Mouse (Mus musculus) midbrain, embryonic 13.5 days (tissue): ENCODE results near the gene Pde11a. TPM values are rescaled to one million over a fixed set of nuclear protein-coding genes. Genes with fewer than 3 reads are reported as not detected.

Experiments used
- ATAC-seq: fragments of 200-750 bp; cut with Nextera tagmentation; 2 replicates; pipeline ENCODE4 v1.8.0; 2017; ENCODE audit warnings: mild to moderate bottlenecking, moderate TSS enrichment, moderate library complexity
- H3K27ac ChIP-seq: fragments of 300-500 bp; sonication (generic); 2 replicates; pipeline ENCODE4 v1.5.1; 2015; ENCODE audit warnings: inconsistent platforms, mild to moderate bottlenecking, moderate library complexity
- H3K27me3 ChIP-seq: fragments of 300-500 bp; sonication (generic); 2 replicates; pipeline ENCODE4 v1.6.1; 2015; ENCODE audit warnings: mild to moderate bottlenecking, inconsistent platforms
- H3K36me3 ChIP-seq: fragments of 300-500 bp; sonication (generic); 2 replicates; pipeline ENCODE4 v1.6.1; 2015; ENCODE audit warnings: mild to moderate bottlenecking, inconsistent platforms
- H3K4me1 ChIP-seq: fragments of 300-500 bp; sonication (generic); replicated peaks from 2 replicates; pipeline ENCODE4 v1.6.1; 2015; ENCODE audit warnings: inconsistent platforms
- H3K4me2 ChIP-seq: fragments of 300-500 bp; sonication (generic); replicated peaks from 2 replicates; pipeline ENCODE4 v1.6.1; 2015; ENCODE audit warnings: moderate library complexity, mild to moderate bottlenecking, inconsistent platforms
- H3K4me3 ChIP-seq: fragments of 300-500 bp; sonication (generic); replicated peaks from 2 replicates; pipeline ENCODE4 v1.5.1; 2015; ENCODE audit warnings: mild to moderate bottlenecking, inconsistent platforms
- H3K9ac ChIP-seq: fragments of 300-500 bp; sonication (generic); replicated peaks from 2 replicates; pipeline ENCODE4 v1.6.1; 2015; ENCODE audit warnings: mild to moderate bottlenecking, inconsistent platforms
- H3K9me3 ChIP-seq: fragments of 300-500 bp; sonication (generic); 2 replicates; pipeline ENCODE4 v1.6.1; 2016; ENCODE audit warnings: mild to moderate bottlenecking, inconsistent platforms
- WGBS: fragments of 180-500 bp; shearing (Covaris S2); methylation state at CpG from one replicate; pipeline ENCODE4 v1.1.7; 2015; 5-methylcytosine and 5-hydroxymethylcytosine counted together
- polyA plus RNA-seq: library from polyadenylated mRNA; unstranded; fragments of >200 nt; fragmentation: Nextera tagmentation; extraction: Ambion mirVana; gene quantifications from 2 replicates; pipeline ENCODE4 v1.2.1, GENCODE M21; 2015

Gene Pde11a
- polyA plus RNA-seq, 1 experiment from 2014 or later, result 0.44 TPM

DNA sequence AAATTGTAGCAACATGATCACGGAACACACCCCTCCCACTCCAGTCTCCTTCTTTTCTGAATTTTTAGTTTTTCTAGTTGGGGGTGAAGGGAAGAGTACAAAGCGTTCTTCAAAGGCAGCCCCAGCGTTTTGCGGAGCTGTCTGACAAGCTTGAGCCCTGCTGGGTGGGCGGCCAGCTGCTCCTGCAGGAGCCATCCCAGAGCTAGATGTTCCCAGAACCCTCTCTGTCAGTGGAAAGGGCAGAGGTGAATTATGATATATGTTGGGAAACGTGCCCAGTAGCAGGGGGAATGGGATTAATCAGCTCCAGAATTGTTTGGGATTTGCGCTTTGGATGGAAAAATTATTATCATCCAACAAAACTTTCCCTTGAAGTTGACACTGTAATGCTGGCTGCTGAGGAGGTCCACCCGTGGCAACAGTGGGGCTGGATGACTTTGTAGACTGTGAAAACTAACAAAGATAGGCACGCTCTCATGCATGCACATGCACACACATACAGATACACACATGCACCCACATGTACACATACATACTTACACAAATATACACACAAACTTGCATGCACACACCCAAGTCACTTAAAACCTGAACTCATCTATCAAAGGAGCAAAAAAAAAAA is 238.7 kb downstream of the Pde11a start:
- no peaks in the 10 kb centered on the region for H3K27me3 ChIP-seq
- no peak overlapping the region for H3K4me3 ChIP-seq
- no peak overlapping the region for H3K27ac ChIP-seq
- H3K9me3 ChIP-seq, result no peaks in the 10 kb centered on the region
- H3K36me3 ChIP-seq, result no peaks in the 10 kb centered on the region
- no peak for ATAC-seq
- H3K9ac ChIP-seq, result no peak overlapping the region
- 68% methylated on average over 9 of the region's 9 CpGs for WGBS
- H3K4me2 ChIP-seq, result no peak overlapping the region
- no peaks in the 10 kb centered on the region; the same call in 1 of the 2 replicates for H3K4me1 ChIP-seq

DNA sequence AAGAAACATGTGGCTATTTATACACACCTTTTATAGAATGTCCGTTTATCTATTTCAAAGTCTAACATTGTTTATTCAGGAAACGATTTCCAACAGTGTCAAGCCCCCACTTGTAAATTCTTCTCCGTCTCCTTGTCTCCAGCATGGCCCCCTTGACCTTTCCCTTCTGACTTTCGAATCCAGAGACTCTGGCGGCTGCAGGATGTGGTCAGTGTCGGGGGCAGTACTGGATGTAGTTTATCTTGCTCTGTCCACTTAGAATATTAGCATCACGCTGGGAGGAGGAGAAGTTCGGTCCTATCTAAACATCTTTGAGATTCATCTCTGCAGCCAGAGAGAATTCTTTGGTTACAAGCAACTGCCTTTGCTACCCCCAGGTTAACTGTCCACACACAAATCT is 240.2 kb downstream of the Pde11a start:
- H3K4me3 ChIP-seq, result no peak overlapping the region
- no peaks in the 10 kb centered on the region for H3K36me3 ChIP-seq
- no peaks in the 10 kb centered on the region; the same call in 1 of the 2 replicates for H3K4me1 ChIP-seq
- H3K9ac ChIP-seq, result no peak overlapping the region
- H3K9me3 ChIP-seq, result no peaks in the 10 kb centered on the region
- no peak overlapping the region for H3K27ac ChIP-seq
- H3K27me3 ChIP-seq, result no peaks in the 10 kb centered on the region
- WGBS, result 59% methylated on average over 8 of the region's 8 CpGs
- no peak for ATAC-seq
- H3K4me2 ChIP-seq, result no peak overlapping the region

DNA sequence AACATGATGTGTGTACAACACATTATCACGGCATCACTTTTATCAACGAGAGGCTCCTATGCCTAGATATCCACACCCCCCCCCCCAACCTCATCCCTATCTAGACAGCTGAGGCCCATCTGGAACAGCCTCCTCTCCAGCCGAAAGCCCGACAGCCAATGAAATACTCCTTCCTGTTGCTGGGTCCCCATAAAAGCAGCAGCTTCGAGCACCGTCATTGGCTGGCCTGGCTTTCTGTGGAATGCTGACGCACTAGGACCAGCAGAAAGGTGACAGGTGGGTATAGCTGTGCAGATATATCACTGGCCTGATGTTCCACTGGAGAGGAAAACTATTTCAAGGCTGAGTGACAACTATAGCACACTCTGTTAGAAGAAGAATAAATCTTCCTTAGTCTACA is 240.7 kb downstream of the Pde11a start:
- no peak overlapping the region for H3K27ac ChIP-seq
- H3K27me3 ChIP-seq, result no peaks in the 10 kb centered on the region
- no peaks in the 10 kb centered on the region for H3K36me3 ChIP-seq
- H3K4me3 ChIP-seq, result no peak overlapping the region
- no peak overlapping the region for H3K9ac ChIP-seq
- H3K4me1 ChIP-seq, result no peaks in the 10 kb centered on the region; the same call in 1 of the 2 replicates
- WGBS, result 80% methylated on average over 7 of the region's 7 CpGs
- no peaks in the 10 kb centered on the region for H3K9me3 ChIP-seq
- H3K4me2 ChIP-seq, result no peak overlapping the region
- ATAC-seq, result no peak

DNA sequence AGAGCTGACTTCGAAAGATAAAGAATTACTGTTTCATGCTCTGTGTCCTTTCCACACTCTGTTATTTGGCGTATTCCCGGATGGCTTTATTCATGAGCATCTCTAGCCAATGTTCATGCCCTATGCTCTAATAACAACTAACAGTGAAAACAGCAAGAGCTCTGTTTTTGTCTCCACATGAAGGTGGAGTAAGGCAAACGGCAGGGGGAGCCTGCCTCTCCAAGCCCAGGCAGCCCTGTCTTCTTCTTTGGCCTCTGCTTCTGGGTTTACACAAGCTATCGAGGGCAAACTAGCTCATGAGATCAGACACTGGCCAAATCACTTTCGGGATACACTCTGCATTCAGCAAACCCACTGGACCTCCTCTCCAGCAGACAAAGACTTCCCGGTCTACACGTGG is 241.3 kb downstream of the Pde11a start:
- H3K36me3 ChIP-seq, result no peaks in the 10 kb centered on the region
- H3K27ac ChIP-seq, result no peak overlapping the region
- H3K9ac ChIP-seq, result no peak overlapping the region
- H3K4me2 ChIP-seq, result no peak overlapping the region
- H3K9me3 ChIP-seq, result no peaks in the 10 kb centered on the region
- H3K27me3 ChIP-seq, result no peaks in the 10 kb centered on the region
- H3K4me3 ChIP-seq, result no peak overlapping the region
- no peak for ATAC-seq
- H3K4me1 ChIP-seq, result no peaks in the 10 kb centered on the region; the same call in 1 of the 2 replicates
- WGBS, result 76% methylated on average over 8 of the region's 8 CpGs

DNA sequence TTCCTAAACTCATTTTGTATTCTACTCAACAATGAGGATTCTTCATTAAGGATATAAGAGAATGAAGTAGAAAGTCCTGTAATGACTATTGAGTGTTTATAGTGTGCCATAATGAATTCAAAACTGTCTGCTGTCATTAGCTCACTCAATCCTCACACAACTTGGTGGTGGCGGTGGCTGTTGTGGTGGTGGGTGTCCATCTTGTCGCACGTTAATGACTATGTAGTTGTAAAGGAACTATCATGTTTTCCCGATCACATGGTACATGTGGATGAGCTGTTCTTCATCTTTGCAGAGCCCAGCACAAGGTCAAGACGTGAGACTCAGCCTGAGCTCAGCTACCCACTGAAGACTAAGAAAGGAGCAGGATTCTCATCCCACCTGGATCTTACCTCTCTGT is 242.7 kb downstream of the Pde11a start:
- Histone ChIP-seq H3K9ac (no peak overlapping the region), H3K36me3 (no peaks in the 10 kb centered on the region), H3K4me2 (no peak overlapping the region), H3K4me3 (no peak overlapping the region), H3K27ac (no peak overlapping the region), H3K9me3 (no peaks in the 10 kb centered on the region), H3K27me3 (no peaks in the 10 kb centered on the region), H3K4me1 (no peaks in the 10 kb centered on the region; the same call in 1 of the 2 replicates)
- 95% methylated on average over 5 of the region's 5 CpGs for WGBS
- ATAC-seq, result no peak

DNA sequence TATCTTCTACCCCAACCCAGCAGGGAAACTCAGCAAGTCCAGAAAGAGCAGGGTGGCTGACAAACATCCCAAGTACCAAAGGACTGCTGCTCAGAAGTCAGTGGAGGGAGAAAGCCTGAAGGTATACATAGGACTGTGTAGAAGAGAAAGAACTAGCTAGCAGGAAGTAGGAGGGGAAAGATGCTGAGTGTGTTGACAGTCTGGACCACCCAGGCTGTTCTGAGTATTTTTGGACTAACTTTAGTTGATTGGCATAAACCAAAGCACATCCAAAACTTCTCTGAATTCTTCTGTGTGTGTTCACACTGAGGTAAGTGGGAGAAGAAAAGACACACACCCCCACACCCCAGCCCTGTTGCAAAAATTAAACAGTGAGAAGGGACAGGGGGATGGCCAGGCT is 248.1 kb downstream of the Pde11a start:
- Histone ChIP-seq H3K27ac (no peak overlapping the region), H3K9ac (no peak overlapping the region), H3K27me3 (no peaks in the 10 kb centered on the region), H3K4me1 (peaks cover 3% of the 10 kb centered on the region; the same call in 1 of the 2 replicates), H3K4me2 (no peak overlapping the region), H3K36me3 (no peaks in the 10 kb centered on the region), H3K4me3 (no peak overlapping the region), H3K9me3 (no peaks in the 10 kb centered on the region)
- ATAC-seq, result no peak

DNA sequence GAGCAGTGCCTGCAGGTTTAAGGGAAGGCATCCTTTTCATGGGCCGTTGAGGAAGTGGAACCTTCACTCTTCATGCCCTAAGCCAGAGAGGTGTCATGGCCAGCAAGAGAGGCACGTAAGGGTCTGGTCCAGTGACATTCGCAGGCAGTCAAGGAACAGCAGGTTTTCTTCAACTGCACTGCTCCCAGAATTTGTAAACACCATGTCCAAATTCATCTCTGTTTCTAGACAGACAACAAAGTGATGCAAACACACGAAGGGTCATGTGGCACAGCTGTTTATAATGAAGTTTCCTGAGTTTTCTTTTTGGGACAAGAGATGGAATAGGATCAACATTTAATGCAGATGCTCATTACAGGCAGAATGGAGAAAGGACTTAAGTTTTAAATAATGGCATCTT is 249.7 kb downstream of the Pde11a start:
- Histone ChIP-seq H3K4me2 (no peak overlapping the region), H3K9me3 (no peaks in the 10 kb centered on the region), H3K27ac (no peak overlapping the region), H3K4me1 (peaks cover 3% of the 10 kb centered on the region; the same call in 1 of the 2 replicates), H3K9ac (no peak overlapping the region), H3K36me3 (no peaks in the 10 kb centered on the region), H3K4me3 (no peak overlapping the region), H3K27me3 (no peaks in the 10 kb centered on the region)
- ATAC-seq, result no peak
- WGBS, result 85% methylated on average over 4 of the region's 4 CpGs

DNA sequence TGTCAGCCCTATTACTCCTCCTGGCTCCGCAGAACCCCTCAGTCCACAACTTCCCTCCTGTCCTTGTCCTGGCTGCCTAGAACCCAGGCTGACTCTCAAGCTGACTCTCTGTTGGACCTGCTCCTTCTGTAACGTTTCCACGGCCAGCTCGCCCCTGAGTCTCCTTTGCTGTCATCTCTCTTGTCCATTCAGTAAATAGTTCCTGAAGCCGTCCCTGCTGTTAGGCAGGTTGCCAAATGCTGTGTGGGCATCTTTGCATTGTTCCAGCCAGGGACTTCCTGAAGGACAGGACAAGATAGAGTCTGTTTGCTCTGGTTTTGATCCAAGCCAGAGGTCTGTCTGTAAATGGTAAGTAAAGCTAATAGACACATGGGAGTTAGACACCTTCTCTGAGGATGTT is 250.2 kb downstream of the Pde11a start:
- Histone ChIP-seq H3K36me3 (no peaks in the 10 kb centered on the region), H3K9ac (no peak overlapping the region), H3K27me3 (no peaks in the 10 kb centered on the region), H3K27ac (no peak overlapping the region), H3K9me3 (no peaks in the 10 kb centered on the region), H3K4me2 (no peak overlapping the region), H3K4me1 (peaks cover 3% of the 10 kb centered on the region; the same call in 1 of the 2 replicates), H3K4me3 (no peak overlapping the region)
- 77% methylated on average over 5 of the region's 5 CpGs for WGBS
- no peak for ATAC-seq

DNA sequence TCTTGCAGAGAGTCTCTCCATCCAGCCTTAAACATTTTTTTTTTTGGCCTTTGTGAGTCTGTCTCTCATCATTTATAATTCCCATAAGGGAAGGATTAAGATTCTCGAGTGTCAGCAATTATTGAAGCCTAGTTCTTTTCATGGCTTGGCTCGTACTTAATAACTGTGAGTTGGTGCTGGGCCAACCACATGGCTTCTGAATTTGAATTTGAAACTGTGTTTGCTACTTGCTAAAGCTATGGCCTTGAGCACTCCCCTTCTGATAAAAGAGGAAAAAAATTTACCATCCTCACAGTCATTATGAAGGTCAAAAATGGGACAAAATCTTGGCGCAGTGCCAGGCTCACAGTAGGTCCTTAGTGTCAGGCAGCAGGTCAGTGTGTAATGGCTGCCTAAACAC is 251.4 kb downstream of the Pde11a start:
- ATAC-seq, result 0 out of 2 replicates have a peak, but pooled peaks have one; percentile 53
- Histone ChIP-seq H3K27me3 (no peaks in the 10 kb centered on the region), H3K4me2 (no peak overlapping the region), H3K4me3 (no peak overlapping the region), H3K9me3 (no peaks in the 10 kb centered on the region), H3K27ac (no peak overlapping the region), H3K9ac (no peak overlapping the region), H3K4me1 (peaks cover 3% of the 10 kb centered on the region; the same call in 1 of the 2 replicates), H3K36me3 (no peaks in the 10 kb centered on the region)
- 43% methylated on average over 3 of the region's 3 CpGs for WGBS

DNA sequence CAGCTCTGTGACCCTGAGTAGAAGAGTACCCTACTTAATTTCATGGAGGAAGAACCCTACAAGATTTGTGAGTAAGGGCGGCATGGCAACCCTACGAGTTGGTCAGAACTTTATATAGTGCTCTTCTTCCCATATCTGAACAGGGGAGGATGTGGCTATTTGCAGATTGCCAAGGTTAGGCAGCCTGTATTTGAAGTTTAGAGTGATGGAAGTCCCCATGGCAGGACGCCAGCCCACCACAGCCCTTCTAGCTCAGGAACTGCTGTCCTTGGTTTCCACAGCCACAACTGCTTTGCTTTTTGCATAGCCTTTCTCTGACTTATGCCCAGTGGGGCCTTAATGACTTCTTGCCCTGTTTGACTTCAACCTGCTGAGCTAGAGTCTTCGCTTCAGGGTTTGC is 253.6 kb downstream of the Pde11a start:
- no peaks in the 10 kb centered on the region for H3K9me3 ChIP-seq
- no peak overlapping the region for H3K27ac ChIP-seq
- peaks cover 3% of the 10 kb centered on the region; the same call in 1 of the 2 replicates for H3K4me1 ChIP-seq
- no peaks in the 10 kb centered on the region for H3K36me3 ChIP-seq
- H3K9ac ChIP-seq, result no peak overlapping the region
- WGBS, result 91% methylated on average over 4 of the region's 4 CpGs
- no peaks in the 10 kb centered on the region for H3K27me3 ChIP-seq
- no peak overlapping the region for H3K4me3 ChIP-seq
- no peak for ATAC-seq
- H3K4me2 ChIP-seq, result no peak overlapping the region

DNA sequence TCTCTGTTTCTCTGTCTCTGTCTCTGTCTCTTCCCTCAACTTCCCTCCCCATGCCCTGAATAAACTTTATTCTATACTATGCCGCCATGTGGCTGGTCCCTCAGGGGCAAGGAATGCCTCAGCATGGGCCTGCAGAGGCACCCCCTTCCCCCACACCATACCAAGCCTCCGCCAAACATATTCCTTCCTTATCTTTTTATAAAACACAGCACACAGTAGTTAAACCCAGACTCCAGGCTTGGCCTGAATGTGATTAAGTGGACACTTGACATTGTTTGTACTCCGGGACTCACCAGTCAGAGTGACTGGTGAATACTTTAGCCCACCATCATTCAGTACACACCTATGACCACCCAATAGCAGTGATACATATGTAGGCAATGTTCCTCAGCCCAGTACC is 254.7 kb downstream of the Pde11a start:
- Histone ChIP-seq H3K27ac (no peak overlapping the region), H3K4me1 (peaks cover 3% of the 10 kb centered on the region; the same call in 1 of the 2 replicates)
- 80% methylated on average over 3 of the region's 3 CpGs for WGBS

DNA sequence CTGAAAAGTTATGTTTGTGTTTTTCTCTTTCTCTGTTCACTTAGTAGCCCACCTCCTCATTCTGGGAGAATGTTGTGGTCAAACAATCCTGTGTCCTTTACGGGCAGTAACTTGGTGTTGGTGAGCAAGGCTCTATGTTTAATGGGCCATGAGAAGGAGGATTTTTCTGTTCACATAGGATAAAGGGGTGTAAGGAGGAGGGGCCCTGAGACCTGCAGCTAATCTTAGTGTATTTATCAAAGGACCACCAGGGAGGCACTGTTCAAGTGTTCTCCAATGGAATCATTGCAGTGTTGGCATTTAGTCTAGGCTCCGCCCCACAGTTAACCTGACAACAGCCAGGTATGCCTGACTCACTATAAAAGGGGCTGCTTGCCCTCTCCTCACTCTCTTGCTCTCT is 255.2 kb downstream of the Pde11a start:
- Histone ChIP-seq H3K9ac (no peak overlapping the region), H3K36me3 (no peaks in the 10 kb centered on the region), H3K4me2 (no peak overlapping the region), H3K4me3 (no peak overlapping the region), H3K27ac (no peak overlapping the region), H3K9me3 (no peaks in the 10 kb centered on the region), H3K27me3 (no peaks in the 10 kb centered on the region), H3K4me1 (peaks cover 3% of the 10 kb centered on the region; the same call in 1 of the 2 replicates)
- WGBS, result 87% methylated on average over 2 of the region's 2 CpGs
- no peak for ATAC-seq

More for the DNA sequence above, 254.7 kb downstream of the Pde11a start:
- Histone ChIP-seq H3K27me3 (no peaks in the 10 kb centered on the region), H3K4me2 (no peak overlapping the region), H3K4me3 (no peak overlapping the region), H3K9me3 (no peaks in the 10 kb centered on the region), H3K9ac (no peak overlapping the region), H3K36me3 (no peaks in the 10 kb centered on the region)
- no peak for ATAC-seq

DNA sequence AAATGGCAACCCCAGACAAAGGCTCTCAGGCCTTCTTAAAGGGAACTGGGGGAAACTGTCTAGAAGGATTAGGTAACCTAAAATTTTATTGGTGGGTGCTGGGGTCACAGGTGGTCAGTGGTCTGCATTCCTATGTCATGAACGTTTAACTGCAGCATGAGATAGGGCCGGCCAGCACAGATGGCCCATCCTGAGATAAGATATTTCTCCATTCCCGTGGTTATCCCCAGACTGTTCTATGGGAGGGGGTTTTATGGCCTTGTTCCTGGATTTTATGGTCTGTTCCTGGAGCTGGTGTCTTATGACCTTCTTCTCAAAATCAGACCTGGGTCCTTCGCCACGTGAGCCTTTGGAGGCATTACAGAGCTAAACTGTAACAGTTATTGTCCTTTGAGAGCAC is 256.6 kb downstream of the Pde11a start:
- Histone ChIP-seq H3K27ac (no peak overlapping the region), H3K9me3 (no peaks in the 10 kb centered on the region), H3K4me1 (no peaks in the 10 kb centered on the region), H3K4me3 (no peak overlapping the region), H3K4me2 (no peak overlapping the region), H3K36me3 (no peaks in the 10 kb centered on the region), H3K27me3 (no peaks in the 10 kb centered on the region), H3K9ac (no peak overlapping the region)
- WGBS, result 87% methylated on average over 5 of the region's 5 CpGs
- ATAC-seq, result no peak
